In genomic region chr8:72160007-72160406, GRCm38 (mm10) we compare ENCODE assay signal across 8 mouse cellular contexts. TPM values are rescaled to one million over a fixed set of nuclear protein-coding genes. Genes with fewer than 3 reads are reported as not detected.
A peak's percentile ranks its signal among the peaks of the same experiment; 100 is the strongest.
DNase-seq lines count a peak whose midpoint lies in the region; ATAC-seq and TF ChIP-seq lines count a peak whose summit lies in the region.

No protein-coding gene starts in this region.

- peaks cover 5% of the 10 kb centered on the region; the same call in 1 of the 2 replicates for H3K36me3 ChIP-seq in heart, adult 2 months (ENCODE audit: control insufficient read depth, insufficient read depth, low read length)
- H3K36me3 ChIP-seq in forebrain, embryonic 13.5 days (ENCODE audit: poor library complexity, severe bottlenecking) = peaks cover 11% of the 10 kb centered on the region
- H3K36me3 ChIP-seq in macrophage (ENCODE audit: inconsistent target) = peaks cover 9% of the 10 kb centered on the region; the same call in 1 of the 2 replicates

- no peaks in the 10 kb centered on the region for H3K27me3 ChIP-seq in heart, adult 2 months (ENCODE audit: control insufficient read depth, insufficient read depth, low read length)
- H3K27me3 ChIP-seq in forebrain, embryonic 13.5 days = no peaks in the 10 kb centered on the region

- H3K9ac ChIP-seq in heart, adult 2 months (ENCODE audit: low read depth, low read length) = no peak overlapping the region
- H3K9ac ChIP-seq in forebrain, embryonic 13.5 days = no peak overlapping the region

- H3K9me3 ChIP-seq in forebrain, embryonic 13.5 days (replicated peaks) = no peaks in the 10 kb centered on the region

- no peak for ATAC-seq in forebrain, embryonic 13.5 days

- intact Hi-C loops in heart, adult 2 months (cut with DNase I) = loop anchor here (1.0 kb wide), 1 partner anchor 25 kb away; no protein-coding TSS in a partner anchor

- 62% methylated on average over 3 of the region's 3 CpGs for WGBS in heart, adult 2 months
- 81% methylated on average over 3 of the region's 3 CpGs for WGBS in forebrain, embryonic 13.5 days
- WGBS in macrophage (ENCODE audit: missing documents) = 15% methylated on average over 3 of the region's 3 CpGs

- peaks cover 13% of the 10 kb centered on the region for H3K4me1 ChIP-seq in heart, adult 2 months (ENCODE audit: control insufficient read depth, insufficient read depth, low read length)
- peaks cover 27% of the 10 kb centered on the region for H3K4me1 ChIP-seq in forebrain, embryonic 13.5 days

- DNase-seq in heart, adult 2 months = no peak
- no peak for DNase-seq in heart, postnatal 4 days
- DNase-seq in A20 (ENCODE audit: low read depth, low spot score) (peak; percentile 68), adipocyte (ENCODE audit: low spot score) (no peak)
- DNase-seq in Muller cell, postnatal 12 days (ENCODE audit: inconsistent ontology term) = no peak
- no peak for DNase-seq in layer of hippocampus, postnatal 10 days (ENCODE audit: low spot score in 2 of 2)

- peak overlapping the region; percentile 70 for H3K27ac ChIP-seq in heart, adult 2 months
- no peak overlapping the region for H3K27ac ChIP-seq in forebrain, embryonic 13.5 days
- H3K27ac ChIP-seq in macrophage = peak overlapping the region; percentile 71

- H3K4me3 ChIP-seq in heart, adult 2 months = peak overlapping the region; percentile 55
- H3K4me3 ChIP-seq in forebrain, embryonic 13.5 days = peak overlapping the region; percentile 39
- H3K4me3 ChIP-seq in macrophage (ENCODE audit: inconsistent target) = peak overlapping the region; percentile 47

- no peak for TF ChIP-seq EP300 in heart, adult 2 months (IDR thresholded peaks at IDR 0.05; ENCODE audit: insufficient read depth, low read depth, low read length)

- peaks cover 8% of the 10 kb centered on the region for H3K79me2 ChIP-seq in heart, adult 2 months (replicated peaks; ENCODE audit: control insufficient read depth, insufficient read depth, low read length)
- peaks cover 50% of the 10 kb centered on the region for H3K79me2 ChIP-seq in macrophage (ENCODE audit: inconsistent target)

- H3K4me2 ChIP-seq in forebrain, embryonic 13.5 days = peak overlapping the region; percentile 63

- no peak for TF ChIP-seq CTCF in heart, adult 2 months (IDR thresholded peaks at IDR 0.05)

- no peak for TF ChIP-seq POLR2A in heart, adult 2 months (IDR thresholded peaks at IDR 0.05; ENCODE audit: insufficient read depth, low read depth, low read length)

RNA-seq across cellular contexts. Expression of gene Rab8a, which starts 1.0 kb away (rescaled TPM):
- 10 to 100 TPM; 23.6 to 24.2 TPM for total RNA-seq in heart, adult 2 months (2021)
- 40.9 and 52.2 TPM in 2 replicates for polyA plus RNA-seq in heart, adult 2 months (2012; rRNA removed)
- total RNA-seq in heart, postnatal 4 days (2021) = 10 to 100 TPM; 38.1 to 43.2 TPM
- 115 and 119 TPM in 2 replicates for polyA plus RNA-seq in forebrain, embryonic 13.5 days (2015; fragmentation: Nextera tagmentation; extraction: Ambion mirVana)
- total RNA-seq in macrophage (2018; cell fraction: chromatin; rRNA removed) = 10 to 100 TPM; 25.2 to 91.2 (median 49.4) TPM
- total RNA-seq in macrophage (2018; cell fraction: cytosol; rRNA removed) = 100 to 1,000 TPM in 20 of 26 experiments, 10 to 100 TPM in 6; 84.0 to 178 (median 122) TPM
- 10 to 100 TPM; 26.0 to 87.1 (median 45.7) TPM for total RNA-seq in macrophage (2018; cell fraction: nucleus; rRNA removed)
- polyA plus RNA-seq in macrophage (2018) = 103 to 457 TPM (median 106 TPM) in 3 replicates
- 10 to 100 TPM; 38.0 to 50.9 TPM for total RNA-seq in layer of hippocampus, postnatal 10 days (2021)

RNA-seq across cellular contexts. Expression of gene Tpm4, which starts 25.2 kb away (rescaled TPM):
- 100 to 1,000 TPM in 1 of 2 experiments, 10 to 100 TPM in 1; 81.4 to 106 TPM for total RNA-seq in heart, adult 2 months (2021)
- polyA plus RNA-seq in heart, adult 2 months (2012; rRNA removed) = 49.9 and 73.3 TPM in 2 replicates
- 100 to 1,000 TPM; 269 to 284 TPM for total RNA-seq in heart, postnatal 4 days (2021)
- 308 and 315 TPM in 2 replicates for polyA plus RNA-seq in forebrain, embryonic 13.5 days (2015; fragmentation: Nextera tagmentation; extraction: Ambion mirVana)
- 100 to 1,000 TPM in 11 of 26 experiments, 10 to 100 TPM in 15; 26.6 to 355 (median 78.7) TPM for total RNA-seq in macrophage (2018; cell fraction: chromatin; rRNA removed)
- total RNA-seq in macrophage (2018; cell fraction: cytosol; rRNA removed) = 100 to 1,000 TPM in 25 of 26 experiments, 10 to 100 TPM in 1; 96.9 to 415 (median 181) TPM
- 100 to 1,000 TPM in 15 of 26 experiments, 10 to 100 TPM in 11; 63.2 to 384 (median 112) TPM for total RNA-seq in macrophage (2018; cell fraction: nucleus; rRNA removed)
- 152 to 252 TPM (median 227 TPM) in 3 replicates for polyA plus RNA-seq in macrophage (2018)
- total RNA-seq in layer of hippocampus, postnatal 10 days (2021) = 10 to 100 TPM; 52.7 to 57.9 TPM

RNA-seq across cellular contexts. Expression of gene Hsh2d, which starts 29.4 kb away (rescaled TPM):
- total RNA-seq in heart, adult 2 months (2021) = not detected
- polyA plus RNA-seq in heart, adult 2 months (2012; rRNA removed) = 0.18 and 0.55 TPM in 2 replicates
- total RNA-seq in heart, postnatal 4 days (2021) = under 1 TPM in 1 of 2 experiments, not detected in 1; 0.14 TPM
- not detected in 2 replicates for polyA plus RNA-seq in forebrain, embryonic 13.5 days (2015; fragmentation: Nextera tagmentation; extraction: Ambion mirVana)
- 1 to 10 TPM in 7 of 26 experiments, under 1 TPM in 11, not detected in 8; 0.37 to 1.9 (median 0.94) TPM for total RNA-seq in macrophage (2018; cell fraction: chromatin; rRNA removed)
- total RNA-seq in macrophage (2018; cell fraction: cytosol; rRNA removed) = 1 to 10 TPM in 12 of 26 experiments, under 1 TPM in 14; 0.09 to 4.3 (median 0.71) TPM
- 1 to 10 TPM in 14 of 26 experiments, under 1 TPM in 8, not detected in 4; 0.45 to 6.1 (median 2.4) TPM for total RNA-seq in macrophage (2018; cell fraction: nucleus; rRNA removed)
- 0.14 to 0.27 TPM (median 0.20 TPM) in 3 replicates for polyA plus RNA-seq in macrophage (2018)
- under 1 TPM in 1 of 2 experiments, not detected in 1; 0.27 TPM for total RNA-seq in layer of hippocampus, postnatal 10 days (2021)

RNA-seq across cellular contexts. Expression of gene Cib3, which starts 52.6 kb away (rescaled TPM):
- 1 to 10 TPM in 1 of 2 experiments, under 1 TPM in 1; 0.66 to 1.5 TPM for total RNA-seq in heart, adult 2 months (2021)
- polyA plus RNA-seq in heart, adult 2 months (2012; rRNA removed) = 1.1 TPM in 2 replicates
- total RNA-seq in heart, postnatal 4 days (2021) = not detected
- not detected in 2 replicates for polyA plus RNA-seq in forebrain, embryonic 13.5 days (2015; fragmentation: Nextera tagmentation; extraction: Ambion mirVana)
- total RNA-seq in macrophage (2018; cell fraction: chromatin; rRNA removed) = under 1 TPM in 3 of 26 experiments, not detected in 23; 0.39 to 0.99 (median 0.45) TPM
- under 1 TPM in 4 of 26 experiments, not detected in 22; 0.22 to 0.25 (median 0.23) TPM for total RNA-seq in macrophage (2018; cell fraction: cytosol; rRNA removed)
- under 1 TPM in 3 of 26 experiments, not detected in 23; 0.29 to 0.41 (median 0.32) TPM for total RNA-seq in macrophage (2018; cell fraction: nucleus; rRNA removed)
- polyA plus RNA-seq in macrophage (2018) = not detected in 3 replicates
- not detected for total RNA-seq in layer of hippocampus, postnatal 10 days (2021)

RNA-seq across cellular contexts. Expression of gene Olfr374, which starts 53.2 kb away (rescaled TPM):
- not detected for total RNA-seq in heart, adult 2 months (2021)
- polyA plus RNA-seq in heart, adult 2 months (2012; rRNA removed) = not detected in 2 replicates
- total RNA-seq in heart, postnatal 4 days (2021) = not detected
- not detected in 2 replicates for polyA plus RNA-seq in forebrain, embryonic 13.5 days (2015; fragmentation: Nextera tagmentation; extraction: Ambion mirVana)
- under 1 TPM in 4 of 26 experiments, not detected in 22; 0.05 to 0.57 (median 0.12) TPM for total RNA-seq in macrophage (2018; cell fraction: chromatin; rRNA removed)
- not detected for total RNA-seq in macrophage (2018; cell fraction: cytosol; rRNA removed)
- total RNA-seq in macrophage (2018; cell fraction: nucleus; rRNA removed) = not detected
- polyA plus RNA-seq in macrophage (2018) = not detected in 3 replicates
- not detected for total RNA-seq in layer of hippocampus, postnatal 10 days (2021)
